In the genomic region with DNA sequence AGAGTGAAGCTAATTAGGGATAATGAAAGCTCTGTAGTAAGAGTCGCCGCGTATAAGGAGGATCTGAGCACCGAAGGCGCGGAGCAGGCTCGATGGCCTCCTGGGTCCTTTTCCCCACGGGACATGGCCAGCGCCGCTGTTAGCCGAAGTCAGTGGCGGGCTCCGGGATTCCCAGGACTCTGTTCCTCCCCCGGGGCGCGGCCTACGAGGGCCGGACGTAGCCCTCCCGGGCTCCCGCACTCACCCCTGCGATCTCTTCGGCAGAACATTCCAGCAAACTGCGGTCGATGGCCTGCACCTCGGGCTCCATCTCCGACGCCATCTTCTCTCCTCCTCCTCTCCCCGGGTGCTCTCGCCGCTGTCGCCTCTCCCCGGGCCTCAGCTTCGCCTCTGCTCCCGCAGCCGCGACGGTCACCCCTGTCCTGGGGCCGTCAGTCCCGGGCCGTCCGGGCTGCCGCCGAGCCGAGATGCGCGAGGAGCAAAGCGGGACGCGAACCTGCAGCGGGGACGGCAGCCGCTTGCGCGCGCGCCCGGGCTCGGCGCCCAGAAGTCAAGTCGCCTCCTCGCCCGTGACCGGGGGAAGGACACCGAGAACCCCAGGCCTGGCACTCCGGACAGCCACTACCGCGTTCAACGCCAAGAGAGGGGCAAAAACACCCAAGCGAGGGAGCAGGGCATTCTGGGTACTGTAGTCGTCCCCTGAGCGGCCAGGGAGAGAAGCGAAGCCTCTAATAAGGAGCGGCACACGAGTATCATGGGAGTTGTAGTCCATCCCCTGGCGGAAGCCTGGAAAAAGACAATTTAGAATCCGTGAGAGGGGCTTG, we compare ENCODE assay signal across 8 mouse cellular contexts. TPM values are rescaled to one million over a fixed set of nuclear protein-coding genes. Genes with fewer than 3 reads are reported as not detected.
DNase-seq lines count a peak whose midpoint lies in the region; ATAC-seq and TF ChIP-seq lines count a peak whose summit lies in the region.

A gene (minus strand): TSS at position 659 of the 824 bp plus-strand sequence.

- TF ChIP-seq CTCF in kidney, adult 2 months (conservative IDR thresholded peaks at IDR 0.05; ENCODE audit: insufficient read depth, insufficient read length, low read depth, low read length): peak; percentile 31
- no peak for TF ChIP-seq CTCF in spleen, adult 2 months (IDR thresholded peaks at IDR 0.05; ENCODE audit: extremely low read depth, insufficient read depth, insufficient read length, insufficient replicate concordance)

- no peaks in the 10 kb centered on the region for H3K27me3 ChIP-seq in embryonic facial prominence, embryonic 13.5 days
- no peaks in the 10 kb centered on the region for H3K27me3 ChIP-seq in kidney, adult 2 months (replicated peaks; ENCODE audit: control insufficient read depth, insufficient read depth, low read length)
- no peaks in the 10 kb centered on the region; the same call in 1 of the 2 replicates for H3K27me3 ChIP-seq in limb, embryonic 12.5 days
- H3K27me3 ChIP-seq in midbrain, embryonic 15.5 days (replicated peaks): no peaks in the 10 kb centered on the region
- no peaks in the 10 kb centered on the region for H3K27me3 ChIP-seq in spleen, adult 2 months (ENCODE audit: control insufficient read depth, insufficient read depth, low read length)

- TF ChIP-seq POLR2A in kidney, adult 2 months (IDR thresholded peaks at IDR 0.05; ENCODE audit: low read depth, low read length): peak; percentile 94
- TF ChIP-seq POLR2A in spleen, adult 2 months (IDR thresholded peaks at IDR 0.05; ENCODE audit: low read depth, low read length): peak; percentile 79

- under 1% methylated on average over 77 of the region's 77 CpGs for WGBS in embryonic facial prominence, embryonic 13.5 days
- under 1% methylated on average over 76 of the region's 77 CpGs for WGBS in kidney, adult 2 months
- WGBS in limb, embryonic 12.5 days: under 1% methylated on average over 76 of the region's 77 CpGs
- WGBS in midbrain, embryonic 15.5 days: under 1% methylated on average over 76 of the region's 77 CpGs
- WGBS in spleen, adult 2 months: under 1% methylated on average over 72 of the region's 77 CpGs

- peak within 1 kb of the TSS; percentile 97 for H3K9ac ChIP-seq in embryonic facial prominence, embryonic 13.5 days
- H3K9ac ChIP-seq in limb, embryonic 12.5 days (replicated peaks): peak within 1 kb of the TSS; percentile 94
- peak within 1 kb of the TSS; percentile 88 for H3K9ac ChIP-seq in midbrain, embryonic 15.5 days

- DNase-seq in 3134 (ENCODE audit: extremely low read depth, insufficient read length, low spot score): peak; percentile 92
- DNase-seq in adrenal gland, postnatal 36 days: peak; percentile 94 to 95
- DNase-seq in heart, adult 18-20 months: peak; percentile 96 to 98
- DNase-seq in kidney, adult 2 months: peak; percentile 97
- DNase-seq in spleen, adult 2 months (ENCODE audit: low read depth in 1 of 2, low spot score in 2 of 2): peak; percentile 82 to 91

- H3K4me2 ChIP-seq in embryonic facial prominence, embryonic 13.5 days: peak within 1 kb of the TSS; percentile 74
- peak within 1 kb of the TSS; percentile 86 for H3K4me2 ChIP-seq in limb, embryonic 12.5 days
- H3K4me2 ChIP-seq in midbrain, embryonic 15.5 days: peak within 1 kb of the TSS; percentile 93

- H3K9me3 ChIP-seq in embryonic facial prominence, embryonic 13.5 days: no peaks in the 10 kb centered on the region
- no peaks in the 10 kb centered on the region for H3K9me3 ChIP-seq in limb, embryonic 12.5 days
- no peaks in the 10 kb centered on the region for H3K9me3 ChIP-seq in midbrain, embryonic 15.5 days

- peak within 1 kb of the TSS; percentile 97 for H3K4me3 ChIP-seq in embryonic facial prominence, embryonic 13.5 days
- H3K4me3 ChIP-seq in kidney, adult 2 months (ENCODE audit: insufficient read depth, low read depth, low read length): peak within 1 kb of the TSS; percentile 90
- H3K4me3 ChIP-seq in limb, embryonic 12.5 days (replicated peaks): peak within 1 kb of the TSS; percentile 93
- peak within 1 kb of the TSS; percentile 92 for H3K4me3 ChIP-seq in midbrain, embryonic 15.5 days
- peak within 1 kb of the TSS; percentile 86 for H3K4me3 ChIP-seq in spleen, adult 2 months (ENCODE audit: extremely low read depth, insufficient read depth, insufficient read length)

- H3K27ac ChIP-seq in embryonic facial prominence, embryonic 13.5 days: peak within 1 kb of the TSS; percentile 96
- peak within 1 kb of the TSS; percentile 96 for H3K27ac ChIP-seq in kidney, adult 2 months (ENCODE audit: insufficient read depth, low read depth, low read length)
- H3K27ac ChIP-seq in limb, embryonic 12.5 days: peak within 1 kb of the TSS; percentile 95
- peak within 1 kb of the TSS; percentile 89 for H3K27ac ChIP-seq in midbrain, embryonic 15.5 days
- H3K27ac ChIP-seq in spleen, adult 2 months (ENCODE audit: insufficient read depth, low read length): peak within 1 kb of the TSS; percentile 92

- peaks cover 38% of the 10 kb centered on the region for H3K4me1 ChIP-seq in embryonic facial prominence, embryonic 13.5 days
- H3K4me1 ChIP-seq in kidney, adult 2 months (ENCODE audit: control insufficient read depth, insufficient read depth, low read length): peaks cover 14% of the 10 kb centered on the region; the same call in 1 of the 2 replicates
- peaks cover 17% of the 10 kb centered on the region for H3K4me1 ChIP-seq in limb, embryonic 12.5 days (replicated peaks)
- peaks cover 40% of the 10 kb centered on the region for H3K4me1 ChIP-seq in midbrain, embryonic 15.5 days
- peaks cover 2% of the 10 kb centered on the region; the same call in 1 of the 2 replicates for H3K4me1 ChIP-seq in spleen, adult 2 months (ENCODE audit: control insufficient read depth, insufficient read depth, insufficient read length)

- peak; percentile 91 for ATAC-seq in embryonic facial prominence, embryonic 13.5 days (ENCODE audit: insufficient number of reproducible peaks, insufficient read depth, low FRiP score, low TSS enrichment, low read depth)
- ATAC-seq in limb, embryonic 12.5 days (ENCODE audit: insufficient number of reproducible peaks, insufficient read depth, low FRiP score, low TSS enrichment, low read depth): peak; percentile 93
- peak; percentile 97 for ATAC-seq in midbrain, embryonic 15.5 days (replicated peaks)

- peaks cover 12% of the 10 kb centered on the region; the same call in 1 of the 2 replicates for H3K36me3 ChIP-seq in embryonic facial prominence, embryonic 13.5 days
- H3K36me3 ChIP-seq in kidney, adult 2 months (ENCODE audit: control insufficient read depth, insufficient read depth, low read length): no peaks in the 10 kb centered on the region
- H3K36me3 ChIP-seq in limb, embryonic 12.5 days: peaks cover 11% of the 10 kb centered on the region
- no peaks in the 10 kb centered on the region for H3K36me3 ChIP-seq in midbrain, embryonic 15.5 days (replicated peaks)
- peaks cover 2% of the 10 kb centered on the region; the same call in 1 of the 2 replicates for H3K36me3 ChIP-seq in spleen, adult 2 months (ENCODE audit: control insufficient read depth, insufficient read depth, low read length)

RNA-seq across cellular contexts. Expression of the gene that starts here (rescaled TPM):
- 10 to 100 TPM; 71.2 to 83.7 TPM for total RNA-seq in adrenal gland, postnatal 36 days (2021)
- polyA plus RNA-seq in embryonic facial prominence, embryonic 13.5 days (2015; fragmentation: Nextera tagmentation; extraction: Ambion mirVana): 18.6 and 19.0 TPM in 2 replicates
- 10 to 100 TPM; 68.8 to 77.6 TPM for total RNA-seq in heart, adult 18-20 months (2021)
- polyA plus RNA-seq in kidney, adult 2 months (2012; rRNA removed): 25.3 and 27.2 TPM in 2 replicates
- 22.2 and 22.9 TPM in 2 replicates for polyA plus RNA-seq in limb, embryonic 12.5 days (2016; fragmentation: Nextera tagmentation; extraction: Ambion mirVana)
- polyA plus RNA-seq in midbrain, embryonic 15.5 days (2015; fragmentation: Nextera tagmentation; extraction: Ambion mirVana): 17.0 and 18.3 TPM in 2 replicates
- 30.8 and 31.3 TPM in 2 replicates for polyA plus RNA-seq in spleen, adult 2 months (2012; rRNA removed)

Comparison
In these comparisons a context has a peak if more than half of its experiments do, and no peak if none do; other contexts are left out.
1. Peak in every context shown above with its lines: DNase-seq, ATAC-seq, H3K4me3 ChIP-seq and H3K27ac ChIP-seq.